Mouse (Mus musculus): ENCODE measurements around the gene Cyp2d40. TPM values are rescaled to one million over a fixed set of nuclear protein-coding genes. Genes with fewer than 3 reads are reported as not detected.

Gene Cyp2d40
- polyA plus RNA-seq (2016; fragmentation: Nextera tagmentation; extraction: Ambion mirVana) = not detected in 2 replicates

- Histone ChIP-seq H3K36me3 (replicated peaks) (no peaks in the 10 kb centered on the region), H3K4me2 (no peak within 1 kb of the TSS), H3K9me3 (no peaks in the 10 kb centered on the region), H3K4me1 (no peaks in the 10 kb centered on the region), H3K27ac (no peak within 1 kb of the TSS), H3K27me3 (no peaks in the 10 kb centered on the region), H3K4me3 (replicated peaks) (no peak within 1 kb of the TSS), H3K9ac (no peak within 1 kb of the TSS)
- ATAC-seq (ENCODE audit: low FRiP score) = no peak
- WGBS = 92% methylated on average over 9 of the region's 9 CpGs
These were observed at the start of gene Cyp2d40 for GRCm38 (mm10) chr15:82763631-82764420. TSS of gene Cyp2d40 (minus strand) at chr15:82764183.

DNA sequence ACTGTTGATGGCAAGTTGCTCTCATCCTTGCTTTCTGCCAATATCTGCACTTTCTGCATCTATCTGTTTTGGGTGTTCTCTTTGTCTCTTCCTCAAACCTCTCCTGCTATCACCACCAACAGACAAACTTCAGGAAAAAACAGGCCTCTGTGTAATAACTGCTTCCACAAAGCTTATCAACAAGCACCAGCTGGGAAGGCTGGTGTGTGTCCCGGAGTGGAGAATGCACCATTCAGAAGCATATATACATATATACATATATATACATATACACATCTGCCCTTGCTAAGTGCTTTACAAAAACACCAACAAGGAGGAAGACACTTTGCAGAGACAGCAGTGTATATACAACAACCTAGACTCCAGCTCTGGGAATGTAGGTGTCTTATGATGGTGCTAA, 46.6 kb upstream of the Cyp2d40 start:
- Histone ChIP-seq H3K4me1 (peaks cover 7% of the 10 kb centered on the region), H3K36me3 (replicated peaks) (peaks cover 36% of the 10 kb centered on the region), H3K27me3 (no peaks in the 10 kb centered on the region), H3K9ac (no peak overlapping the region), H3K27ac (no peak overlapping the region), H3K9me3 (no peaks in the 10 kb centered on the region), H3K4me2 (no peak overlapping the region), H3K4me3 (replicated peaks) (no peak overlapping the region)
- no peak for ATAC-seq (ENCODE audit: low FRiP score)
- WGBS = 95% methylated on average over 1 of the region's 1 CpGs

DNA sequence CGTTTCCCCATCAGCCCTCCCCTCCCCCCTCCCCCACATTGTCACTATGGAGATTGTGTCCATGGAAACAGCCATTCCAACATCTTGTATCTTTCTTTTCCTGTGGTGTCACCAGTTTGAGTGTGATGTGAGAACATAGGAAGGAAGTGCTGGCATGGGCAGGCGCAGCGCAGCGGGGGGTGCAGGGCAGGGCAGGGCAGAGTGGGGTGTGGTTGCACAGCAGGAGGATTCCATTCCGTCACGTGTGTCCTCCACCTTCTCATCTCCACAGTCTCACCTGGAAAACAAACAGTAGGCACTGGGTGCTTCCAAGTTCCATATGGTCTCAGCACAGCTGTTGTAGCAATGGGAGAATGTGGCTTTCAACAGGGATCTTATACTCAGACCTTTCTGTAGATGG, 45.5 kb upstream of the Cyp2d40 start:
- Histone ChIP-seq H3K4me3 (replicated peaks) (no peak overlapping the region), H3K4me2 (no peak overlapping the region), H3K4me1 (peaks cover 7% of the 10 kb centered on the region), H3K27ac (no peak overlapping the region), H3K27me3 (no peaks in the 10 kb centered on the region), H3K9me3 (no peaks in the 10 kb centered on the region), H3K36me3 (replicated peaks) (peaks cover 36% of the 10 kb centered on the region), H3K9ac (no peak overlapping the region)
- whole genome bisulfite sequencing = 81% methylated on average over 6 of the region's 6 CpGs
- no peak for ATAC-seq (ENCODE audit: low FRiP score)

DNA sequence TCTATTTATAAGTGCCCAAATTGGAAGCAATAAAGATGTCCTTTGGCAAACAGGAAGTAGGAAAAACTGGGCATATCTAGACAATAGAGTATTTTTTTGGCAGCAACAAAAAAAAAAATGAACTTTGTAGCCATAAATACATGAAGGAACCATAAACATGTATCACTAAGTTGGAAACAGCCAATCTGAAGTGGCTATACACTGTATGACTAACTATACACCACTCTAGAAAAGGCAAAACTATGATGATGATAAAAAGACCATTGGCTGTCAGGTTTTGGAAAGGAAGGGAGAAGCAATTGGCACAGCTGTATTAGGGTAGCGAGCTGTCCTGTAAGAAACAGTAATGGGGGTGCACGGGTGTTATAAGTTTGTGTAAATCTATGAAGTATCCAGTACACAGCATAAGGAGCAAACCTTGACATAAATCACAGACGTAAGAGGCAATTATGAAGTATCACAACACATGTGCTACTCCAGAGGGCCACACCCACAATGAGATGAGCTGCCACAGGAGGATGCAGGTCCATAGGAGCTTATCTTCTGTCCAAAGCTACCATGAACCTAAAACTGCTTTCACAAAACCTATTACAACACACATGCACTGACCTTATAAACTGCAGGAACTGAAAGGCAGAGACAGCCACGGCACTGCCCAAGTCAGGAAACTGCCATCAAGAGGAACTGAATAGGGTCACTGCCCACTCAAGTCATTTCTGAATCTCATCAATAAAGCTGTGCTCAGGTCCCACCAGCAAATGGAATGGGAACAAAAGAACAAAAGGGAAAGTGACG, 43.2 kb upstream of the Cyp2d40 start:
- Histone ChIP-seq H3K27ac (no peak overlapping the region), H3K9ac (no peak overlapping the region), H3K4me2 (no peak overlapping the region), H3K4me3 (replicated peaks) (no peak overlapping the region), H3K9me3 (no peaks in the 10 kb centered on the region), H3K27me3 (no peaks in the 10 kb centered on the region), H3K4me1 (peaks cover 7% of the 10 kb centered on the region), H3K36me3 (replicated peaks) (peaks cover 30% of the 10 kb centered on the region)
- 84% methylated on average over 5 of the region's 5 CpGs for WGBS
- no peak for ATAC-seq (ENCODE audit: low FRiP score)

GRCm38 (mm10) chr15:82804708-82805639, 41.0 kb upstream of the Cyp2d40 start:
- H3K4me3 ChIP-seq (replicated peaks) = no peak overlapping the region
- peaks cover 11% of the 10 kb centered on the region for H3K36me3 ChIP-seq (replicated peaks)
- ATAC-seq (ENCODE audit: low FRiP score) = no peak
- H3K4me2 ChIP-seq = no peak overlapping the region
- H3K4me1 ChIP-seq = peaks cover 6% of the 10 kb centered on the region
- no peaks in the 10 kb centered on the region for H3K27me3 ChIP-seq
- no peak overlapping the region for H3K9ac ChIP-seq
- no peaks in the 10 kb centered on the region for H3K9me3 ChIP-seq
- WGBS = 74% methylated on average over 5 of the region's 5 CpGs
- H3K27ac ChIP-seq = no peak overlapping the region

DNA sequence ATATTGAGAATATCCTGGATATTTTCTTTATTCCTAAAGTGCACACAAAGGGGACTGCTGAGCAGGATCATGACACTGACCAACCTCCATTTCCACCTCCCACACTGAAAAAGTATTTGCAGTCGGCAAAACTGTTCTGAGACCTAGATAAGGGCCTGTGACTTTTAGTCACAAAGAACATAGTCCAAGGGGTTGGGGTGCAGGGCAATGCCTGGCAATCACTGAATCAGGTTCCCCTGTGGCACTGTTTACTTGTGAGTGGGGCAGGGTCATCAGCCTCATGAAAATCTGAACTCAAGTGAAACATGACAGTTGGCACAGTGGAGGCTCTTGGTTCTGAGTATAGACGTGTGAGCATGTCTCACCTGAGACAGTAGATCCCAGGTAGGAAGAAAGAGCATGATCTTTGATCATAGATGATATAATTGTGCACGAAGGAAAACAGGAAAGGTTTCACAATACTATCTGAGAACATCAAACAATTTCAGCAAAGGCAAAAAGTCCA, 32.0 kb upstream of the Cyp2d40 start:
- Histone ChIP-seq H3K9ac (no peak overlapping the region), H3K9me3 (no peaks in the 10 kb centered on the region), H3K4me2 (no peak overlapping the region), H3K4me3 (replicated peaks) (no peak overlapping the region), H3K27ac (no peak overlapping the region), H3K27me3 (no peaks in the 10 kb centered on the region), H3K4me1 (no peaks in the 10 kb centered on the region), H3K36me3 (replicated peaks) (no peaks in the 10 kb centered on the region)
- ATAC-seq (ENCODE audit: low FRiP score) = no peak
- 89% methylated on average over 3 of the region's 3 CpGs for WGBS

DNA sequence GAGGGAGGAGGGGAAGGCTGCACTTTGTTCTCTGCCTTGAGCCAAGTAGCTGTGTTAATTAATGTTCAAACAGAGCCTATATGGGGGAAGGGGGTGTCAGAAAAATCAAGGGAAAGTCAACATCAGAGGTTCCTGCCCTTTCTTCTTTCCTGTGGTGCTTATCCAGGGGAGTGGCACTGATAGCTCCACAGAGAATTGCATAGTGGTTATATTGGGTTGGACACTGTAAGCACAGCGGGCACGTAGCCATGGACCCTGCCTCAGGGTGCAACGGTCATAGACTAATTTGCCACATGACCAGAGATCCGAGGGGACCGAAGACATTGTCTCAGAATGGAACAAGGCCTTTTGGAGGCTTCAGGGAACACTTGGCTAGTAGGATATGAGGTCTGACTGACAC, 30.3 kb upstream of the Cyp2d40 start, which contains the start of gene Cyp2d26:
TSS of gene Cyp2d26 (minus strand) at position 18 of the 400 bp plus-strand sequence.
- H3K27ac ChIP-seq = no peak within 1 kb of the TSS
- H3K4me2 ChIP-seq = no peak within 1 kb of the TSS
- no peak within 1 kb of the TSS for H3K9ac ChIP-seq
- H3K4me3 ChIP-seq (replicated peaks) = no peak within 1 kb of the TSS
- 90% methylated on average over 5 of the region's 5 CpGs for WGBS
- ATAC-seq (ENCODE audit: low FRiP score) = no peak
- H3K9me3 ChIP-seq = no peaks in the 10 kb centered on the region
- no peaks in the 10 kb centered on the region for H3K4me1 ChIP-seq
- H3K27me3 ChIP-seq = no peaks in the 10 kb centered on the region
- no peaks in the 10 kb centered on the region for H3K36me3 ChIP-seq (replicated peaks)

DNA sequence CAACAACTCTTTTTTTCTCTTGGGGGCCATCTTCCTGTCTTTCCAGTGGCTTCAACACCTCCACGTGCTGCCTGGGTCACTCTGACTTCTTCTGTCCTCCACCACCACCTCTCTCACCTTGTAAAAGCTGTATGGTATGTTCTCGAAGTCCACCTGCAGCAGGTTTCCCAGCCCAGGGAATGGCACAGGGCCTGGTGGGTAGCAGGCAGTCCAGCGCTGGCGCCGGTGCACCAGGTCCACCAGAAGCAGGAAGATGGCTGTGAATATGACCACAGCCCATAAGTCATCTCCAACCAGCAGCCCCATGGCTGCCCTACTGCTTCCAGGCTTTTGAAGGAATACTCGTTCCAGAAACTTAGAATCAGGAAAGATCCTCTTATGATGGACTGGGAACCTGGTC, 29.9 kb upstream of the Cyp2d40 start:
- Histone ChIP-seq H3K27ac (no peak overlapping the region), H3K4me3 (replicated peaks) (no peak overlapping the region), H3K4me2 (no peak overlapping the region), H3K4me1 (no peaks in the 10 kb centered on the region), H3K9ac (no peak overlapping the region), H3K36me3 (replicated peaks) (no peaks in the 10 kb centered on the region), H3K27me3 (no peaks in the 10 kb centered on the region), H3K9me3 (no peaks in the 10 kb centered on the region)
- 89% methylated on average over 6 of the region's 6 CpGs for WGBS
- no peak for ATAC-seq (ENCODE audit: low FRiP score)

GRCm38 (mm10) chr15:82793454-82793853, 29.5 kb upstream of the Cyp2d40 start:
- H3K9ac ChIP-seq = no peak overlapping the region
- ATAC-seq (ENCODE audit: low FRiP score) = no peak

GRCm38 (mm10) chr15:82792566-82792965, 28.6 kb upstream of the Cyp2d40 start:
- Histone ChIP-seq H3K4me2 (no peak overlapping the region), H3K27ac (no peak overlapping the region), H3K4me3 (replicated peaks) (no peak overlapping the region), H3K9me3 (no peaks in the 10 kb centered on the region), H3K9ac (no peak overlapping the region), H3K4me1 (no peaks in the 10 kb centered on the region), H3K36me3 (replicated peaks) (no peaks in the 10 kb centered on the region), H3K27me3 (no peaks in the 10 kb centered on the region)
- no peak for ATAC-seq (ENCODE audit: low FRiP score)
- WGBS = 91% methylated on average over 11 of the region's 11 CpGs

More at GRCm38 (mm10) chr15:82793454-82793853, 29.5 kb upstream of the Cyp2d40 start:
- WGBS = 88% methylated on average over 1 of the region's 1 CpGs
- Histone ChIP-seq H3K36me3 (replicated peaks) (no peaks in the 10 kb centered on the region), H3K27me3 (no peaks in the 10 kb centered on the region), H3K27ac (no peak overlapping the region), H3K4me3 (replicated peaks) (no peak overlapping the region), H3K9me3 (no peaks in the 10 kb centered on the region), H3K4me1 (no peaks in the 10 kb centered on the region), H3K4me2 (no peak overlapping the region)

GRCm38 (mm10) chr15:82784581-82784980, 20.6 kb upstream of the Cyp2d40 start:
- Histone ChIP-seq H3K9me3 (no peaks in the 10 kb centered on the region), H3K4me1 (no peaks in the 10 kb centered on the region), H3K36me3 (replicated peaks) (no peaks in the 10 kb centered on the region), H3K27ac (no peak overlapping the region), H3K9ac (no peak overlapping the region), H3K4me3 (replicated peaks) (no peak overlapping the region), H3K27me3 (no peaks in the 10 kb centered on the region), H3K4me2 (no peak overlapping the region)
- 73% methylated on average over 1 of the region's 1 CpGs for WGBS
- no peak for ATAC-seq (ENCODE audit: low FRiP score)

GRCm38 (mm10) chr15:82783800-82784199, 19.8 kb upstream of the Cyp2d40 start:
- Histone ChIP-seq H3K4me1 (no peaks in the 10 kb centered on the region), H3K4me3 (replicated peaks) (no peak overlapping the region), H3K27me3 (no peaks in the 10 kb centered on the region), H3K36me3 (replicated peaks) (no peaks in the 10 kb centered on the region), H3K4me2 (no peak overlapping the region), H3K27ac (no peak overlapping the region), H3K9ac (no peak overlapping the region), H3K9me3 (no peaks in the 10 kb centered on the region)
- WGBS = 83% methylated on average over 1 of the region's 1 CpGs
- no peak for ATAC-seq (ENCODE audit: low FRiP score)

All from forebrain, embryonic 12.5 days (tissue).